Mouse (Mus musculus) embryonic fibroblast, embryonic 13.5 days (primary cell): Measurements from ENCODE around the gene Dhx9.
"Not testable (repeated sequence)": the region's sequence is repeated elsewhere in the genome, so short reads cannot be mapped to it uniquely, and the experiment has no call there.

ENCODE experiments used
- CTCF ChIP-seq: IDR thresholded peaks from 2 replicates; pipeline ENCODE4 v1.5.1; 2011; ENCODE audit warnings: mild to moderate bottlenecking, control low read depth, low read length, moderate library complexity, borderline replicate concordance; ENCODE audit not compliant: insufficient read depth
- POLR2A ChIP-seq: IDR thresholded peaks from 2 replicates; pipeline ENCODE4 v1.6.1; 2011; ENCODE audit warnings: low read depth, mild to moderate bottlenecking, control low read depth, low read length, moderate library complexity

DNA sequence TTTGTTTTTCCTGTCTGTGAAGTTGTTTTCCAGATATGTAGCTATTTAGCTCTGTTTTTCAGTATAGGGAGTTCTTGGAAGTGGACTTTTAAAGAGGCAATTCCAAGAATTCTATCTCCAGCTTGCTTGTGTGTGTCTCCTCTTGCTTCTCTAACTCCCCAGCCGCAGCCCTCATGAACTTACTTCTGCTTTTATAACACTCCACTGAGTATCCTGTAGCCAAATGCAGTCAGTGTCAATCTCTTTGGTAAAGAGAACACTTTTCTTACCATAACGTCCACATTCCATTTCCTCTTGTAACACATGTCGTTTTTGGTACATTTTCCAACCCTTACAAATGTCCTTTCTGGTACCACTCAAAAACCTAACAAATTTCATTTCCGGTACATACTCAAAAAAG is 76.5 kb downstream of the Dhx9 start:
- not testable (repeated sequence) for TF ChIP-seq CTCF, POLR2A
